17 mouse cellular contexts compared by ENCODE assay signal in the genomic region with DNA sequence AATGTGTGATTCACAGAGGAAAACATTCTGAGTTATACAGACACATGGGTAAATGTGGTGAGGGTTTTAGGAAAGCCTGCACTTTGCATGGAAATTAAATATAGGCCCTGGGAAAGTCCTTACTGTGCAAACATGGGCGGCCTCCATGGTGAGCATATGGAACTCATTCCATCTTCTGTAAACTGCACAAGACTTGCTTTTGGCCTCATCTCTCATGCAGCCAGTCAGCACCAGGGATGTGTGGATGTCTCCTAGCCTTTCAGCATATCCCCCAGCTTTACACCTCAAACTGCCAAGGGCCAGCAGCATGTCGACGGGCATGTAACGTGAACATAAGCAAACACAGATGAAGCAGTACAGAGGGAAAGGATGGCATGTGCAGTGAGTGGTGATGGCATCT.
"Had no signal": no experiment of that assay in that cellular context is flagged by ENCODE, and none has a peak within 500 bp of the region (broad histone marks: within the 10 kb centered on the region; RNA-seq: fewer than 3 reads in every experiment).

No protein-coding gene starts in this region.

- H3K9me3 ChIP-seq: limb, embryonic 12.5 days; liver, embryonic 12.5 days; midbrain, embryonic 12.5 days; neural tube, embryonic 13.5 days had no signal

- H3K4me2 ChIP-seq: limb, embryonic 12.5 days; liver, embryonic 12.5 days; lung, embryonic 14.5 days; midbrain, embryonic 12.5 days; neural tube, embryonic 13.5 days had no signal

- H3K4me3 ChIP-seq: limb, embryonic 12.5 days; liver, embryonic 12.5 days; midbrain, embryonic 12.5 days; neural tube, embryonic 13.5 days had no signal

- ATAC-seq: liver, embryonic 12.5 days; midbrain, embryonic 16.5 days had no signal

- H3K27ac ChIP-seq: kidney, postnatal 0 days; limb, embryonic 12.5 days; liver, embryonic 12.5 days; midbrain, embryonic 12.5 days; neural tube, embryonic 13.5 days had no signal

- H3K4me1 ChIP-seq: limb, embryonic 12.5 days; liver, embryonic 12.5 days; midbrain, embryonic 12.5 days; neural tube, embryonic 13.5 days had no signal

- H3K36me3 ChIP-seq: limb, embryonic 12.5 days; liver, embryonic 12.5 days; midbrain, embryonic 12.5 days; neural tube, embryonic 13.5 days had no signal

- H3K9ac ChIP-seq: limb, embryonic 12.5 days; liver, embryonic 12.5 days; lung, embryonic 14.5 days; midbrain, embryonic 12.5 days; neural tube, embryonic 13.5 days had no signal

- DNase-seq: kidney, postnatal 36 days; layer of hippocampus, adult 9-11 months; layer of hippocampus, postnatal 36 days; lung, embryonic 14.5 days; lung, postnatal 10 days; lung, postnatal 4 days; retina, postnatal 1 day; right cerebral cortex, postnatal 4 days; spleen, adult 18-20 months; thymus, adult 18-20 months; thymus, postnatal 14 days had no signal

- H3K27me3 ChIP-seq: limb, embryonic 12.5 days; liver, embryonic 12.5 days; midbrain, embryonic 12.5 days; neural tube, embryonic 13.5 days had no signal
